Mouse (Mus musculus): ENCODE results near the gene Trp53.

The Trp53 gene

DNA sequence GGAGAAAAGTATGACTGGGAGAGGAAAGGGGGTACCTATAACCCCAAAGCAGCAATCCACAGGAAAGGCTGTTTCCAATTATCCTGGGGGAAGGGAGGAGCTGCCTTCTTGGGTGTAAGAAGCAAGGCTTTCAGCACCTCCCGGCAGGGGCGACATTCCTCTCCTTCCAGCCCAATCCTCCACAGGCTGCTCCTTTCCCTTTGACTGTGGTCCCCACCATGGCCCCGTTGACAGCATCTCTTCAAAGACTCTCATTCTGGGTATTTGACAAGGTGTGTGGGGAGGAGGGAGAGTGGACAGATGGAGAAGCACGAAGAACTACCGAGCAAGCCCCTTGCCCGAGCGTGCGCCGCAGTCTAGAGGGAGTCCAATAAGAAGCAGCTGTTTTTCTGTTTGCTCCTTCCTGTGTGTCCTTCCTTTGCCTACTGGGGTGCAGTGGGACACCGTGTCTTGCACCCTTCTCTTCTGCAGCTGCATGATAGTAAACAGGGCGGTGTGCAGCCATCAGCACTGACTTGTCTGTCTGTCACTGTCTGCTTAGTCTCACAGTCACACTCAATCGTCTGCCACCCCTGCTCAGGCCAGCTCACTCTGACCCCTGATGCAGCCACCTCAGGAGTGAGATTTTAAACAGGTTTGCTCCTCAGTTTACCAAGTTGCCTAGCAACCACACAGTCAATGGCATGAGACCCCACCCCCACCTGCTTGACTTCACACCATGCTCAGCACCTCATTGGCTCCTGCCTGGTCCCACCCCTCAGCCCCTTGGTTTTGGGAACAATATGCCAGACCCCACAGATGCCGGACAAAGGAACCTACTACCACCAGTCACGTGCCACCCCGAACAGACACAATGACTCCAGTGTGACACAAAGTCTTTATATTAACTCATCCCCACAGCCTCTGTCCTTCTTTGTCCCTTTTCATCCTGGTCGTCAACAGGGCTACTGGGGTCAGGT, 19.0 kb upstream of the Trp53 start:
- DNase-seq (ENCODE audit: low read depth, low spot score) = no peak

DNA sequence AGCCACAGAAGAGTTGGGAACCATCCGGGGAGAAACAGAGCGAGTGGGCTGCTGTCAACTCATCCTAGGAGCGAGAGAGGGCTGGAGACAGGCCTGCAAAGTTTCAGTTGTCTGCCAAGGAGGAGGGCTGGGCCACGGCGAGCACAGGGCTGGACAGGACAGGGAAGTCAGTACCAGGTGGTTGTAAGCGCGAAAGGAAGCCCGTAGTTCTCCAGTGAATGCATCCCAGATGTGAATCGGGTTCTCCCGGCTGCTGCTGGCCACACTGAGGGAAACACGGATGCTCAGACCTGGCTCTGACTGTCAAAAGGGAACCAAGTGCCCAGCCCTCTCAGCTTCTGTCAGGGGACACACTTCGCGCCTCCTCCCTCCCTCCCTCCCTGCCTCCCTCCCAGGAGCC, 16.8 kb upstream of the Trp53 start:
- no peak for DNase-seq (ENCODE audit: low read depth, low spot score)

DNA sequence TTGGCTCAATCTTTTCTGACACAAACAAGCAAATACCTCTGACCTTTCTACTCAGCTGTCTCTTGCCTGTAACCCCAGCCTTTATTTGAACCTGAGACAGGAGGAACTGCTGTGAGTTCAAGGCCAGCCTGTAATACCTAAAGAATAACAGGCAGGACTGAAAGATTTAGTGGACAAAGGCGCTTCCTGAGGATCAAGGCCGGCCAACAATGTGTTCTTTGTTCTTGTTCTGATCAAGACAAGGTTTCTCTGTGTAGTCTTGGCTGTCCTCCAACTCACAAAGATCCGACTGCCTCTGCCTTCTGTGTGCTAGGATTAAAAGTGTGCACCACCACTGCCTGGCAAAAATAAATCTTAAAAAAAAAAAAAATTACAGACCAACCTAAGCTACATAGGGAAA, 15.8 kb upstream of the Trp53 start:
- DNase-seq (ENCODE audit: low read depth, low spot score) = no peak

GRCm38 (mm10) chr11:69565131-69565530, 15.0 kb upstream of the Trp53 start:
- DNase-seq (ENCODE audit: low read depth, low spot score) = no peak

- DNase-seq (ENCODE audit: low read depth, low spot score) = no peak
These were observed 4.9 kb upstream of the Trp53 start for GRCm38 (mm10) chr11:69575220-69575619.

DNA sequence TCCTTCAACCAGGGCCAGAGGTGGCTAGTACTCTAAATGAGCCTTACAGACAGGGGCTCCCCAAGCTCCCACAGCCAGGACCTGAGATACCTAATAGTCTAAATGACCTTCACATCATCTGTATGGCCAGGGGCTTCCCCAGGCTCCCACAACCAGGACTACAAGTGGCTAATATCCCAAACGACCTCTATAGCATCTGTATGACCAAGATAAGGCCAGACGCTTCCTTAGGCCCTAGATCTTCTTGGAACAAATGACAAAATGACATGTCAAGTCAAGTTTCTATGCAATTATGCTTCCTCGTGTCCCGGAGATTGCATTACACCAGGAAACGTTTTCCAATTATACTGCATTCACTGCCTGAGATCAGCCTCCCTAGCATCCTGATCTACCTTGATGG, 3.9 kb upstream of the Trp53 start:
- DNase-seq (ENCODE audit: low read depth, low spot score) = no peak

GRCm38 (mm10) chr11:69578301-69578700, 1.9 kb upstream of the Trp53 start:
- DNase-seq (ENCODE audit: low read depth, low spot score) = no peak

DNA sequence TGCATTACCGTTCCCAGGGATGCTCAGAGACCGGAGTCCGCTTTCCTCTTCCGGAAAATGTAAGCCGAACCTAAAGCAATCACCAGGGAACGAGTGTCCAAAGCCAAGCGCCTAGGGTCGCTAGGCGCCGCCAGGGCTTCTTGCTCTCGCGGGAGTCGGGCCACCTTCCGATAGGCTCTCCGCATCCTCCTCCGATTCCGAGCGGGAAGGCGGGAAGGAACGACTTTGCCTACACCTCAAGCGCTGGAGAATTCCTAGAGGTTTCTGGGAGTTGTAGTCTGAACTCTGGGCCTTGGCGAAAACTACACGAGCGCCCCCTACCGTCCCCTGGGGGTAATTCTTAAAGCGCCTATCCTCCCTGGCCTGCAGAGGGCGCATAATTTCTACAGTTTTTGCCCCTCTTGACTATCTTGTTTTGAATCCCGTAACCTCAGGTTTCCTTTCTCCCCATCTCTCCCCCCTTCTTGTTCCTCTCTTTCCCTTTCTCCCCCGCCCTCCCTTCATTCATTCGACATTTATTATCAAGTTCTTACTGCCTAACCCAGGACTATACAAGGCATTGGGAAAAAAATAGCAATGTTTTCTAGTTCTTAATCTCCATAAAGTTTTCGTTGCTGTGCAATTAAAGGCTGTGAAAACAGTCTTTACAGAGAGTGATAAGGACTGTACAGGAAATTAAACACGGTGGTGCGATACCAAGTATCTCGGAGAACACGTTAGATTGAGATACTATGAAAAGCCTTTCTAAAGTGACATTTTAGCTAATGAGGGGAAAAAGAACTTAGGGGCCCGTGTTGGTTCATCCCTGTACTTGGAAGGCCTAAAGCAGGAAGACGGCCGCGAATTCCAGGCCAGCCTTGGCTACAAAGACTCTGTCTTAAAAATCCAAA, 786 bp upstream of the Trp53 start:
- DNase-seq (ENCODE audit: low read depth, low spot score) = peak; percentile 96

GRCm38 (mm10) chr11:69580572-69581146, 500 bp downstream of the Trp53 start:
- no peak for DNase-seq (ENCODE audit: low read depth, low spot score)

DNA sequence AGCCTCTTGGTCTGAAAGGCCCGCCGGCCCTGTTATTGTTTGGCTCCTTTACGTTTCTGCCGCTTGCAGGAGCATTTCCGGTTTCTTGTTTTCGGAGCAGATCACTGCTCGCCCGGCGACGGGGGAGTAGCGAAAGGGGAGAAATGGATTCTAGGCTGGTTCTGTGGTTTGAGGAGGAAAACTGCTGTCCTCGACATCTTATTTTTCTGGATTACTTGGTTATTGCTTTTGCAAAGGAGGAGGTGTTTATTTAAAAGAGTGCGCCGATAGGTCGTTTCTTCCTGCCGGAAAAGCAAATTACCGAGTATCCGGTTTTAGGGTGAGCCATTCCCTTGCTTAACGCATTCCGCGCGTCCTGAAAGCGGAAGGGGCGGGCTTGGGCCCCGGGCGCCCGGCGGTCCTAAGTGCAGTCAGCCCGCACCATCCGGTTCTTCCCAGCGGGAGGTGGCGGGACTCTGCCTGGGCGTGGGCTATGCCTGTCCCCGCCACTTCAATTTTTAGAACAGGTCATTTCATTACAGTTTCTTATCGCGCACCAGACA, 1.1 kb downstream of the Trp53 start:
- peak; percentile 89 for DNase-seq (ENCODE audit: low read depth, low spot score)

- no peak for DNase-seq (ENCODE audit: low read depth, low spot score)
These were observed 1.7 kb downstream of the Trp53 start for GRCm38 (mm10) chr11:69581814-69582213.

DNA sequence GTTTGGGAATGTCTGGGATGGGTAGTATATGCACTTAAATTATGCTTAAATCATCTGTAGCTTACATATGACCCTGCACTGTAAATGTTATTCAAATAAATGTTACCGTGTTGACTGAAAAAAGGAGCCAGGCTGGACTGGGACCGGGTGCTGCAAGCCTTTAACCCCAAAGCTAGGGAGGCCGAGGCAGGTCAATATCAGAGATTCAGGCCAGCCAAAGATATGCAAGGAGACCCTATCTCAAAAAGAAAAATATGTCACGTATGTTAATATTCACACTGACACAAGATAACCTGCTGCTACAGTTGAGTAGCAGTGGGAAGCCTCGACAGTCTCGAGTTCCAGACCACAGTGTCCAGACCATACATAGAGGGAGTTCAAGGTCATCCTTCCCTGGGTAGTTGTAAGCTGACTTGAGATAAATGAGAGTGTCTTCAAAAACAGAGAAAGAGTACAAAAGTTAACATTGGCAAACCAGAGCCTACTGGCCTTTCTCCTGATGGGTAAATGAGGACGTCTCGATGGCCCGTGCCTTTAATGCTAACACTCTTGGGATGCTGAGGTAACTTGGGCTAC, 2.2 kb downstream of the Trp53 start:
- DNase-seq (ENCODE audit: low read depth, low spot score) = no peak

DNA sequence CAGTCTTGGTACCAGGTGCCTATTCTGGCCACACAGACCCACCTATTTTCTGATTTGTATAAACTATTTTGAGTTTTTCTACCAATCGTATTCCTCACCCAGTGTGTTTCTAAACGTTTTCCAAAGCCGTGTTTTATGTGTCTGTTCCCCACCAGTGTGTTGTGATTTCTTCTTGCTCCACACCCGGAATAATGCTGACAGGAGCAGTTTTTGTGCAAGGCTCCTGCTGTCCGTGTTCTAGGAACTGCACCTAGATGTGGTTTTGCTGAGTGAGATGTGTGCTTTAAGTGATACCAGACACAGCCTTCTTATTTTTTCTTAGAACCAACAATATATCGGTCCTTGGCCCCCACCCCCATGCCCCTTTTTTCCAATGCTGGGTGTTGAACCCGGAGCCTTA, 3.8 kb downstream of the Trp53 start:
- no peak for DNase-seq (ENCODE audit: low read depth, low spot score)

DNA sequence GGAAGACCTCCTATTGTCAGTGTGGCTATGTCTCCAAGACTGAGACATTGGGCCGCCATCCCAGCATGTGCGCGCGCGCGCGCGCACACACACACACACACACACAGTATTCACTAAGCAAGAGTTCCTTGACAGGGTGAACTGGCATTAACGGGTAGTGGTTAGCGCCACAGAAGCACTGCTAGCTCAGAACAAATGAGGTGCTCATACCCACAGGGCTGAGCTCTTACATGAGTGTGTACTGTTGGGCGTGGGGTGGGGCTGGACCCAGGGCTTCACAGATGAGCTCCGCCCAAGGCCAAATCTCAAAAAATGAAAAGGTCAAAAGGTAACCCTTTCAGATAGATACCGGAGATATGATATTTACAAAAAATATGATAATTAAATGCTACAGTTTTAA, 4.8 kb downstream of the Trp53 start:
- no peak for DNase-seq (ENCODE audit: low read depth, low spot score)

DNA sequence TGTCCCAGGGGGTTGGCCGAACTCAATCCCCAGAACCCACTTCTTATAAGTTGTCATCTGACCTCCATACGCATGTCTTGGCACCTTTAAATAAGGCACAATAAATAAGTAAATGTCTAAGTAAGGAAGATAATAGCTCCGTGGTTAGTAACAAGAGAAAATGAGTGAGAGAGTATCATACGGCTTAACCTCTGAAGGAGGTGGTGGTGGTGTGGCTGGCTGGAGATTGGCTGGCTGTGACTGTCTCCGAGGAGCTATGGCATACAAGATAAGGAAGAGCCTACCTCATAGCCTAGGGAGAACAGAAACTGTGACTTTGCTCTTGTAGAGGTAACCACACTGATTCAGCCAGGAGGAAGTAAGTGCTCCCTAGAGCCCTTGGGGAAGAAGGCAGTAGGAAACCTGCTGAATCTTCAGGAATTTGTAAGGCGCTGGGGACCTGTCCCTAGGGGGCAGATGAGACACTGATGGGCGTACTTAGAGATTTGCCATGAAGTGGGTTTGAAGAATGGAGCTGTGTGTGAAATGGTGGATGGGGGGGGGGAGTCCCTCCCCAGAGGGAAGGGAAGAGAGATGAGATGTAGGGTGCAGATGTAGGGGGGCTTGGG, 5.7 kb downstream of the Trp53 start:
- DNase-seq (ENCODE audit: low read depth, low spot score) = no peak

DNA sequence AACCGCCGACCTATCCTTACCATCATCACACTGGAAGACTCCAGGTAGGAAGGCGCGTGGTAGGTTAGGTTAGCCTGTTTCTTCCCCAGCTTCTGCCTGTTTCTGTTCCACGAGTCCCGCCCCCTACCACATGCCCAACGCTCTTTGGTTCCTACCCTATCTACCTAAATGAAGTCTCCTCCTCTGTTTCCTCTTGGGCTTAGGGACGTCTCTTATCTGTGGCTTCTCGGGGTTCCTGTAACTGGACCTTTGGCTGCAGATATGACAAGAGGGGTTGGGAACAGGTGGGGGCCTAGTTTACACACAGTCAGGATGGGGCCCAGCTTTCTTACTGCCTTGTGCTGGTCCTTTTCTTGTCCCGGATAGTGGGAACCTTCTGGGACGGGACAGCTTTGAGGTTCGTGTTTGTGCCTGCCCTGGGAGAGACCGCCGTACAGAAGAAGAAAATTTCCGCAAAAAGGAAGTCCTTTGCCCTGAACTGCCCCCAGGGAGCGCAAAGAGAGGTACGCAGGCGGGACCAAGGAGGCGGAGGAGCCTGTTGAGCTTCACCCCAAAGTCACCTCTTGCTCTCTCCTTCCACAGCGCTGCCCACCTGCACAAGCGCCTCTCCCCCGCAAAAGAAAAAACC, 9.2 kb downstream of the Trp53 start:
- no peak for DNase-seq (ENCODE audit: low read depth, low spot score)

DNA sequence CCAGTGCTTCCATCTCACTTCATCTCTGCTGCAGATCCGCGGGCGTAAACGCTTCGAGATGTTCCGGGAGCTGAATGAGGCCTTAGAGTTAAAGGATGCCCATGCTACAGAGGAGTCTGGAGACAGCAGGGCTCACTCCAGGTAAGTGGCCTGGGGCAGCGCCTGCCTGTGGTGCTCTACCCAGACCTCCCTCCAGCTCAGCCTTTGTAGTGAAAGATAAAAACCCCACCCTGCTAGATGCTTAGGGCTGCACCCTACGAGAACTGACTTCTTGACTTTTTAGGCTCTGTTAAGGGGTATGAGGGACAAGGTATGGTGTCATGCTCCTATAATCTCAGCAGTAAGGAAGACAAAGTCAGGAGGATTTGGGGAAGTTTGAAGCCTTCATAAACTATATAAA, 10.5 kb downstream of the Trp53 start:
- DNase-seq (ENCODE audit: low read depth, low spot score) = no peak

DNA sequence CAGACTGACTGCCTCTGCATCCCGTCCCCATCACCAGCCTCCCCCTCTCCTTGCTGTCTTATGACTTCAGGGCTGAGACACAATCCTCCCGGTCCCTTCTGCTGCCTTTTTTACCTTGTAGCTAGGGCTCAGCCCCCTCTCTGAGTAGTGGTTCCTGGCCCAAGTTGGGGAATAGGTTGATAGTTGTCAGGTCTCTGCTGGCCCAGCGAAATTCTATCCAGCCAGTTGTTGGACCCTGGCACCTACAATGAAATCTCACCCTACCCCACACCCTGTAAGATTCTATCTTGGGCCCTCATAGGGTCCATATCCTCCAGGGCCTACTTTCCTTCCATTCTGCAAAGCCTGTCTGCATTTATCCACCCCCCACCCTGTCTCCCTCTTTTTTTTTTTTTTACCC, 11.3 kb downstream of the Trp53 start:
- DNase-seq (ENCODE audit: low read depth, low spot score) = no peak

- DNase-seq (ENCODE audit: low read depth, low spot score) = no peak
These were observed 11.9 kb downstream of the Trp53 start for GRCm38 (mm10) chr11:69591899-69592637.

DNA sequence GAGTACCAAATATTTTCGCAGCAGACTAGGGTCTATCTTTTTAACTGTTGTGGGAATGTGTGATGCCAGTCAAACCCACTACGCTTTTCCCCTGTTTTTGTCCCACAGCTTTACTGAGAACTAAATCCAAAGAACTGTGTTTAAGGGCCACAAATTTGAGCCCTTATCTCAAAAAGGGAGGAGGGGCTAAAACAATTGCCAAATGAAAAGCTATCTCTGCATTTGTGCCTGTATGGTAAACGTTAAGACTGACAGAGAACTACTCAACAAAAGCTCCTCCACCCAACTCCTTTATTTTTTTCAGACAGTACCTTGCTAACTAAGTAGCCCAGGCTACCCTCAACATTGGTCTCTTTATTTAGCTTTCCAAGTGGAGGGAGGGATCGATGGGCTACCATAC, 12.6 kb downstream of the Trp53 start:
- no peak for DNase-seq (ENCODE audit: low read depth, low spot score)
